Mouse (Mus musculus) C2C12 (cell line): ENCODE measurements around the gene Plekhg1.

Experiments
- CEBPB ChIP-seq: IDR thresholded peaks from one replicate; pipeline ENCODE4 v1.6.1; 2011; ENCODE audit warnings: low read depth, mild to moderate bottlenecking, control low read depth, moderate library complexity
- CTCF ChIP-seq: IDR thresholded peaks from one replicate; pipeline ENCODE4 v1.5.1; 2011; ENCODE audit not compliant: control insufficient read depth, insufficient read depth, insufficient read length
- FOSL1 ChIP-seq: IDR thresholded peaks from one replicate; pipeline ENCODE4 v1.8.0; 2011; ENCODE audit warnings: mild to moderate bottlenecking, low read length; ENCODE audit not compliant: poor library complexity, insufficient read depth, severe bottlenecking
- MAX ChIP-seq: IDR thresholded peaks from one replicate; pipeline ENCODE4 v1.6.1; 2011; ENCODE audit warnings: mild to moderate bottlenecking, control low read depth
- MYOD1 ChIP-seq: IDR thresholded peaks from one replicate; pipeline ENCODE4 v1.6.1; 2011; ENCODE audit warnings: low read depth; ENCODE audit not compliant: control insufficient read depth, insufficient read length
- MYOG ChIP-seq: IDR thresholded peaks from one replicate; pipeline ENCODE4 v1.6.1; 2011; ENCODE audit not compliant: control insufficient read depth, insufficient read length; ENCODE audit errors: extremely low read depth
- USF1 ChIP-seq: IDR thresholded peaks from one replicate; pipeline ENCODE4 v1.6.1; 2011; ENCODE audit warnings: low read depth, mild to moderate bottlenecking, control low read depth, moderate library complexity

- TF ChIP-seq CEBPB (no peak), CTCF (no peak), MAX (no peak), MYOG (no peak), USF1 (no peak), FOSL1 (no peak), MYOD1 (no peak)
These were observed 36.6 kb downstream of the Plekhg1 start for GRCm38 (mm10) chr10:3776761-3777160.
